Mouse (Mus musculus) gastrocnemius, adult 18-20 months (tissue): ENCODE measurements around the gene Ppp1r12a. TPM values are rescaled to one million over a fixed set of nuclear protein-coding genes. Genes with fewer than 3 reads are reported as not detected.

Experiments
- DNase-seq: peaks from one replicate; pipeline ENCODE4 v3.0.0; 2021; ENCODE audit warnings: low spot score
- total RNA-seq, 2 experiments: library from RNA; stranded (reverse); gene quantifications; 2 replicates each; pipeline ENCODE4 v1.2.3; 2021

The Ppp1r12a gene
- total RNA-seq, 2 experiments from 2014 or later, result 19.4 to 25.6 TPM

- DNase-seq, result peak; percentile 30
Observed at GRCm38 (mm10) chr10:108162297-108163020, 466 bp downstream of the Ppp1r12a start.

- no peak for DNase-seq
Observed at GRCm38 (mm10) chr10:108163021-108163410, 1.0 kb downstream of the Ppp1r12a start.

GRCm38 (mm10) chr10:108163451-108163850 is 1.5 kb downstream of the Ppp1r12a start:
- no peak for DNase-seq

GRCm38 (mm10) chr10:108167823-108168222 is 5.8 kb downstream of the Ppp1r12a start:
- DNase-seq, result peak; percentile 72

- DNase-seq, result no peak
Observed at GRCm38 (mm10) chr10:108170818-108171217, 8.8 kb downstream of the Ppp1r12a start.

GRCm38 (mm10) chr10:108171637-108172036 is 9.6 kb downstream of the Ppp1r12a start:
- no peak for DNase-seq

GRCm38 (mm10) chr10:108172817-108173563 is 11.0 kb downstream of the Ppp1r12a start:
- DNase-seq, result no peak

- DNase-seq, result no peak
Observed at GRCm38 (mm10) chr10:108174107-108174506, 12.1 kb downstream of the Ppp1r12a start.

GRCm38 (mm10) chr10:108175885-108176284 is 13.9 kb downstream of the Ppp1r12a start:
- no peak for DNase-seq

- DNase-seq, result no peak
Observed at GRCm38 (mm10) chr10:108178285-108178848, 16.4 kb downstream of the Ppp1r12a start.

- DNase-seq, result no peak
Observed at GRCm38 (mm10) chr10:108179404-108179803, 17.4 kb downstream of the Ppp1r12a start.

GRCm38 (mm10) chr10:108180313-108180712 is 18.3 kb downstream of the Ppp1r12a start:
- DNase-seq, result no peak

- no peak for DNase-seq
Observed at GRCm38 (mm10) chr10:108181893-108182292, 19.9 kb downstream of the Ppp1r12a start.

- DNase-seq, result no peak
Observed at GRCm38 (mm10) chr10:108182386-108182785, 20.4 kb downstream of the Ppp1r12a start.

GRCm38 (mm10) chr10:108184763-108185162 is 22.8 kb downstream of the Ppp1r12a start:
- DNase-seq, result no peak

GRCm38 (mm10) chr10:108185265-108185664 is 23.3 kb downstream of the Ppp1r12a start:
- DNase-seq, result no peak

- DNase-seq, result no peak
Observed at GRCm38 (mm10) chr10:108189303-108189702, 27.3 kb downstream of the Ppp1r12a start.

- no peak for DNase-seq
Observed at GRCm38 (mm10) chr10:108189986-108190385, 28.0 kb downstream of the Ppp1r12a start.

- DNase-seq, result no peak
Observed at GRCm38 (mm10) chr10:108190626-108191025, 28.6 kb downstream of the Ppp1r12a start.

- no peak for DNase-seq
Observed at GRCm38 (mm10) chr10:108191381-108191787, 29.4 kb downstream of the Ppp1r12a start.

GRCm38 (mm10) chr10:108192306-108192705 is 30.3 kb downstream of the Ppp1r12a start:
- no peak for DNase-seq

GRCm38 (mm10) chr10:108196124-108196523 is 34.1 kb downstream of the Ppp1r12a start:
- DNase-seq, result no peak
